Mouse (Mus musculus) liver, embryonic 16.5 days (tissue): ENCODE measurements around the gene Sstr1. TPM values are rescaled to one million over a fixed set of nuclear protein-coding genes. Genes with fewer than 3 reads are reported as not detected.

Experiments
- ATAC-seq: fragments of 200-750 bp; cut with Nextera tagmentation; 2 replicates; pipeline ENCODE4 v1.8.0; 2017; ENCODE audit warnings: low read depth, mild to moderate bottlenecking, moderate number of reproducible peaks, moderate library complexity
- H3K27ac ChIP-seq: fragments of 300-500 bp; sonication (generic); 2 replicates; pipeline ENCODE4 v1.5.1; 2014; ENCODE audit warnings: mild to moderate bottlenecking, low read length
- H3K27me3 ChIP-seq: fragments of 300-500 bp; sonication (generic); 2 replicates; pipeline ENCODE4 v1.6.1; 2014; ENCODE audit warnings: low read depth, low read length, mixed read lengths; ENCODE audit not compliant: control insufficient read depth, insufficient read depth
- H3K36me3 ChIP-seq: fragments of 300-500 bp; sonication (generic); 2 replicates; pipeline ENCODE4 v1.6.1; 2014; ENCODE audit warnings: mild to moderate bottlenecking; ENCODE audit not compliant: control insufficient read depth, insufficient read depth
- H3K4me1 ChIP-seq: fragments of 300-500 bp; sonication (generic); 2 replicates; pipeline ENCODE4 v1.6.1; 2014; ENCODE audit warnings: low read depth, low read length, mixed read lengths; ENCODE audit not compliant: control insufficient read depth
- H3K4me2 ChIP-seq: fragments of 300-500 bp; sonication (generic); 2 replicates; pipeline ENCODE4 v1.6.1; 2014; ENCODE audit warnings: low read depth, low read length, mixed read lengths
- H3K4me3 ChIP-seq: fragments of 300-500 bp; sonication (generic); 2 replicates; pipeline ENCODE4 v1.5.1; 2014; ENCODE audit warnings: low read depth, mild to moderate bottlenecking, low read length
- H3K9ac ChIP-seq: fragments of 300-500 bp; sonication (generic); 2 replicates; pipeline ENCODE4 v1.6.1; 2014; ENCODE audit warnings: low read depth, low read length
- H3K9me3 ChIP-seq: fragments of 300-500 bp; sonication (generic); replicated peaks from 2 replicates; pipeline ENCODE4 v1.6.1; 2016; ENCODE audit warnings: low read length; ENCODE audit not compliant: control insufficient read depth
- WGBS: fragments of 180-500 bp; shearing (Covaris S2); extraction: QIAGEN DNeasy Blood & Tissue Kit; methylation state at CpG from one replicate; pipeline ENCODE4 v1.1.7; 2014; ENCODE audit not compliant: insufficient replicate concordance; 5-methylcytosine and 5-hydroxymethylcytosine counted together
- polyA plus RNA-seq: library from polyadenylated mRNA; unstranded; fragments of >200 nt; fragmentation: Nextera tagmentation; extraction: Ambion mirVana; gene quantifications from 2 replicates; pipeline ENCODE4 v1.2.1, GENCODE M21; 2015

Gene Sstr1
- not detected in 2 replicates for polyA plus RNA-seq

DNA sequence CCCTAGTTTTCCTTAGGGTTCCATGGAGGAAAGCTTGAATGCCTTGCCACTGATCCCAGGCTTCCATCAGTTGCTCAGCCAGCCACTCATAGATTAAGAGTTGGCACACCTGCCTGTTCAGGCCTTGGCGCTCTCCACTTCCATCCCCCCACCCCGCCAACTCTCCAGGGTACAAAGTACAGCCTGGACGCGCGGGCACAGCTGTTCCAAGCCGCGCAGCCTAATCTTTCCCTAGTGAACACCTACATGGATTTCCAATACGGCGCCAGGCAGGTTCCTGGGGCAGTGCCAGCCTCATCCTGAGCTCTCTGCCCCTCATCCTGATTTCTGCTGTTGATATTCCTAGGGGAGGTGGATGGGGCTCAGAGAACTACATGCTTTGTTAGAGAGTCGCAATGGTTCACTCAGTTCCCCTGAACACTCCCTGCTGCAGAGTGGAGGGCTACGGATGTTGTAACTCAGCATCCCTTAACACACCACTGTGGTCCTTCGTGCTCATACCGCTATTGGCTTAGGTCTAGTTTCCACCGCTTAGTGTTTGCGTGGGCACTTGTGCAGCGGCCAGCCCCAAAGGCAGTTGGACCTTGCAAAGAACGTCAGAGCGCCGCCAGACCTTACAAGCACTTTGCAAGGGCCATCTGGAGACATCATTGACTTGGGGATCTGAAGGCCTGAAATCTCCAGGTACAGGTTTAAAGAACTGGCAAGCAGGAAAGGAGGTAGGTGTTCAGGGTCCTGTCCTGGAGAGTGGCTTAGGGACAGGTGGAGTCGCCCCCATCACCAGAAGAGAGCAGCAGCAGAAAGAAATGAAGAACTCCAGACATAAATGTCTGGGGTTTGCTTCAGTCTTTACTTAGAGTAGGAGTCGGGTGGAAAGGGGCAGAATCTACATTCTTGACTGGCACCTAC is at the start of gene Sstr1:
Gene Sstr1 (plus strand): TSS at position 610 of the 909 bp plus-strand sequence.
- peaks cover 31% of the 10 kb centered on the region for H3K27me3 ChIP-seq
- 0 out of 2 replicates have a peak within 1 kb of the TSS, but pooled peaks have one; percentile 6 for H3K4me2 ChIP-seq
- ATAC-seq: no peak
- H3K27ac ChIP-seq: no peak within 1 kb of the TSS
- H3K4me1 ChIP-seq: no peaks in the 10 kb centered on the region
- no peaks in the 10 kb centered on the region for H3K36me3 ChIP-seq
- H3K4me3 ChIP-seq: no peak within 1 kb of the TSS
- 25% methylated on average over 21 of the region's 21 CpGs for WGBS
- H3K9ac ChIP-seq: no peak within 1 kb of the TSS
- H3K9me3 ChIP-seq: no peaks in the 10 kb centered on the region

DNA sequence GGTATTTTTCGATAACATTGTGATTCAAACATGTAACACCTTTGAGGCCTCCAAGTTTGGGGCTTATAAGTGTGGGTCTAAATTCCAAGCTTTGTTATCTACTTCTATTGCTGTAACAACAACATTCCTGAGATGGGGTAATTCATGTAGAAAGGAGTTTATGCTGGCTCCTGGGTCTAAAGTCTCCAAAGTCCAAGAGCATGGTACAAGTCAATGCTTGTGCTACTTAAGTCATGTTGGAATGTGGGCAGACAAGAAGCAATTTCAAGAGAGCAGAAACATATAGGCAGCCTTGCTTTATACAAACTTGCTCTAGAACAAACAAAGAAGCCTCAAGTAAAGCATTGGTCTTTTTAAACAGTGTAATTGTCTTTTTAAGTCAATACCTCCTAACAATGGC is 12.8 kb upstream of the Sstr1 start:
- Histone ChIP-seq H3K27me3 (no peaks in the 10 kb centered on the region), H3K4me3 (no peak overlapping the region), H3K4me2 (no peak overlapping the region), H3K9me3 (no peaks in the 10 kb centered on the region), H3K27ac (no peak overlapping the region), H3K4me1 (no peaks in the 10 kb centered on the region), H3K36me3 (no peaks in the 10 kb centered on the region), H3K9ac (no peak overlapping the region)
- 57% methylated on average over 1 of the region's 1 CpGs for WGBS
- no peak for ATAC-seq

DNA sequence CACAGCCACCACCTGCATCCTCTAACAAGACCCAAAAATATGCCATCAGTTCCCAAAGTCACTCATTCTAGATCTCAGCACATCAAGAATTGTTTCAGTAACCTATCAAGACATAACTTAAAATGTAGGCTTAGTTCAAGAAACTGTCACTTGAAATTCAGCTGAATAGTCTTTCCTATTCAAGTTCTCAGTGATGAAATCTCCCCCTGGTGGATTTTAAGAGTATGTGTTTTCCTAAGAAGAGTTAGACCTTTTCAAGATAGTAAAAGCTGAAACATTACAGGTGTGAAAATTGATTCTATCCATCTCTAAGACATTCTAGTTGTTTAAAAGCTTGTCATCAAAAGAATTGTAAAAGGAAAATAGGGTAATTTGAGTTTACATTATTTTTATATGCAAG is 10.4 kb upstream of the Sstr1 start:
- ATAC-seq: no peak
- H3K4me3 ChIP-seq: no peak overlapping the region
- no peak overlapping the region for H3K4me2 ChIP-seq
- H3K9ac ChIP-seq: no peak overlapping the region
- H3K27me3 ChIP-seq: no peaks in the 10 kb centered on the region
- H3K36me3 ChIP-seq: no peaks in the 10 kb centered on the region
- no peak overlapping the region for H3K27ac ChIP-seq
- no peaks in the 10 kb centered on the region for H3K4me1 ChIP-seq
- no peaks in the 10 kb centered on the region for H3K9me3 ChIP-seq

DNA sequence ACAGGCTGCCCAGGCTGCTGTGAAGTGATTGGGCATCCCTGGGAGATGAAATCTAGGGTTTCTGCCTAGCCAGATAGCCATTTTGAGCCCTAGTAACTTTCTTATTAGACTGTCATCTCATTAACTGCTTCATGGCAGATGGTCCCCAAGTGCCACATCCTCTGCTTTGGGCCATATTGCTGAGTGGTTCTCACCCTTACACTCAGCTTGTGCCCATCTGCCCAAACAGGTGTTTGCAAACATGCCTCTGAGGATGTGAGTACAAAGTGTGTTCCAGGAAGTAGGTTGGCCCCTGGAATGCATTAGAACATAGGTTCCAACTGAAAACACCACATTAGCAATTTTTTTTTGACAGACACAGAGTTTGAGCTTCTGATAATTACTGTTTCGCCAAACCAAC is 3.6 kb upstream of the Sstr1 start:
- Histone ChIP-seq H3K36me3 (no peaks in the 10 kb centered on the region), H3K4me2 (no peak overlapping the region), H3K27ac (no peak overlapping the region), H3K9me3 (no peaks in the 10 kb centered on the region), H3K27me3 (peaks cover 20% of the 10 kb centered on the region), H3K4me1 (no peaks in the 10 kb centered on the region), H3K4me3 (no peak overlapping the region), H3K9ac (no peak overlapping the region)
- ATAC-seq: no peak
- 64% methylated on average over 1 of the region's 1 CpGs for WGBS

DNA sequence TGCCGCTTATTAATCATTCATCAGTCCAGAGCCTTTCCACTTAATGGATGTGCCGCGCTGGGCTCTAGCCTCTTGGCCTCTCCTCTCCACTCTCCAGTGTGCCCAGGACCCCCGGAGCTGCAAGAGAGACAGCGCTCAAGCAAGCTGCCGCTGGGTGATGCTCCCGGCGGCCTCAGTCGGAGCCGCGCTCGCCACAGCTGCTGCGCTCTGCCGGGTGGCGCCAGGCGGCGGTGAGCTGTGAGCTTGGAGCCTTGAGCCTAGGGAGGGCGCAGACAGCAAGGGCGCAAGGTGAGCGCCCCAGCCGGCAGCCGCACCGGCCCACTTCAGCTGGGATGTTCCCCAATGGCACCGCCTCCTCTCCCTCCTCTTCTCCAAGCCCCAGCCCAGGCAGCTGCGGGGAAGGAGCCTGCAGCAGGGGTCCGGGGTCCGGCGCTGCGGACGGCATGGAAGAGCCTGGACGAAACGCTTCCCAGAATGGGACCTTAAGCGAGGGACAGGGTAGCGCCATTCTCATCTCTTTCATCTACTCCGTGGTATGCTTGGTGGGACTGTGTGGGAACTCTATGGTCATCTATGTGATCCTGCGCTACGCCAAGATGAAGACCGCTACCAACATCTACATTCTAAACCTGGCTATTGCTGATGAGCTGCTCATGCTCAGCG is 820 bp downstream of the Sstr1 start:
- 2% methylated on average over 39 of the region's 39 CpGs for WGBS
- no peak overlapping the region for H3K9ac ChIP-seq
- no peaks in the 10 kb centered on the region for H3K4me1 ChIP-seq
- no peak for ATAC-seq
- no peaks in the 10 kb centered on the region for H3K36me3 ChIP-seq
- no peaks in the 10 kb centered on the region for H3K9me3 ChIP-seq
- H3K4me3 ChIP-seq: no peak overlapping the region
- H3K27me3 ChIP-seq: peaks cover 31% of the 10 kb centered on the region
- 0 out of 2 replicates have a peak overlapping the region, but pooled peaks have one; percentile 6 for H3K4me2 ChIP-seq
- no peak overlapping the region for H3K27ac ChIP-seq

DNA sequence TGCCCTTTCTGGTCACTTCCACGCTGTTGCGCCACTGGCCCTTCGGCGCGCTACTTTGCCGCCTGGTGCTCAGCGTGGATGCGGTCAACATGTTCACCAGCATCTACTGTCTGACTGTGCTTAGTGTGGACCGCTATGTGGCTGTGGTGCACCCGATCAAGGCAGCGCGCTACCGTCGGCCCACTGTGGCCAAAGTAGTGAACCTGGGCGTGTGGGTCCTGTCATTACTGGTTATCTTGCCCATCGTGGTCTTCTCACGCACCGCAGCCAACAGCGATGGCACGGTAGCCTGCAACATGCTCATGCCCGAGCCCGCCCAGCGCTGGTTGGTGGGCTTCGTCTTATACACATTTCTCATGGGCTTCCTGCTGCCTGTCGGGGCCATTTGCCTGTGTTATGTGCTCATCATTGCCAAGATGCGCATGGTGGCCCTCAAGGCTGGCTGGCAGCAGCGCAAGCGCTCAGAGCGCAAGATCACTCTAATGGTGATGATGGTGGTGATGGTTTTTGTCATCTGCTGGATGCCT is 1.4 kb downstream of the Sstr1 start:
- no peak for ATAC-seq
- no peak overlapping the region for H3K9ac ChIP-seq
- no peak overlapping the region for H3K4me3 ChIP-seq
- no peak overlapping the region for H3K27ac ChIP-seq
- peak overlapping the region; percentile 6; the same call in 1 of the 2 replicates for H3K4me2 ChIP-seq
- 4% methylated on average over 29 of the region's 29 CpGs for WGBS
- peaks cover 31% of the 10 kb centered on the region for H3K27me3 ChIP-seq
- H3K4me1 ChIP-seq: no peaks in the 10 kb centered on the region
- no peaks in the 10 kb centered on the region for H3K36me3 ChIP-seq
- H3K9me3 ChIP-seq: no peaks in the 10 kb centered on the region

DNA sequence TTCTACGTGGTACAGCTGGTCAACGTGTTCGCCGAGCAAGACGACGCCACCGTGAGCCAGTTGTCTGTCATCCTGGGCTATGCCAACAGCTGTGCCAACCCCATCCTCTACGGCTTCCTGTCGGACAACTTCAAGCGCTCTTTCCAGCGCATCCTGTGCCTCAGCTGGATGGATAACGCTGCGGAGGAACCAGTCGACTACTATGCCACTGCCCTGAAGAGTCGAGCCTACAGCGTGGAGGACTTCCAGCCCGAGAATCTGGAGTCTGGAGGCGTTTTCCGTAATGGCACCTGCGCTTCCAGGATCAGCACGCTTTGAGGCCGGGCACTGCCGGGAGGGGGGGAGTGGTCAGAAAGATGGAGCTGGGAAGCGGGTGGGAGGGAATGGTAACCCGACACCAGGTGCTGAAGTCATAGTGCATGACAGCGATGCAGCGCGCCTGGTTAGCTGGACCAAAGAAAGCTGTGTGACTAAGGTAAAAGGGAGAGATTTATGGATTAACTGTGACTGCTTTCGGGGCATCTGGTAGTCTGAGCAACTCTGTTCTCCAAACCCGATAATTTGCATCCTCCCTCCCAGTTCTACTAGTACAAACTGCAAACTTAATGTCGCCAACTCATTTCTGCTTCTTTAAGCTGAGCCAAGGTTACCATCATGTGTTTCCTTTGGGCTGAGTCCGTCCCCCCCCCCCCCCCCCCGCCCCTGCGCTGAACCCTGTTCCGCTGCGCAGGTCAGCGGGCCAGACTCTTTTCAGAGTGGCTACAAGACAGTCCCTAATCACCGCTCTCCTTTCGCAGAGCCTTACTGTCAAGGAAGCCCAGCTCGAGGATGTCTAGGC is 2.1 kb downstream of the Sstr1 start:
- WGBS: 1% methylated on average over 40 of the region's 40 CpGs
- H3K27ac ChIP-seq: no peak overlapping the region
- ATAC-seq: no peak

DNA sequence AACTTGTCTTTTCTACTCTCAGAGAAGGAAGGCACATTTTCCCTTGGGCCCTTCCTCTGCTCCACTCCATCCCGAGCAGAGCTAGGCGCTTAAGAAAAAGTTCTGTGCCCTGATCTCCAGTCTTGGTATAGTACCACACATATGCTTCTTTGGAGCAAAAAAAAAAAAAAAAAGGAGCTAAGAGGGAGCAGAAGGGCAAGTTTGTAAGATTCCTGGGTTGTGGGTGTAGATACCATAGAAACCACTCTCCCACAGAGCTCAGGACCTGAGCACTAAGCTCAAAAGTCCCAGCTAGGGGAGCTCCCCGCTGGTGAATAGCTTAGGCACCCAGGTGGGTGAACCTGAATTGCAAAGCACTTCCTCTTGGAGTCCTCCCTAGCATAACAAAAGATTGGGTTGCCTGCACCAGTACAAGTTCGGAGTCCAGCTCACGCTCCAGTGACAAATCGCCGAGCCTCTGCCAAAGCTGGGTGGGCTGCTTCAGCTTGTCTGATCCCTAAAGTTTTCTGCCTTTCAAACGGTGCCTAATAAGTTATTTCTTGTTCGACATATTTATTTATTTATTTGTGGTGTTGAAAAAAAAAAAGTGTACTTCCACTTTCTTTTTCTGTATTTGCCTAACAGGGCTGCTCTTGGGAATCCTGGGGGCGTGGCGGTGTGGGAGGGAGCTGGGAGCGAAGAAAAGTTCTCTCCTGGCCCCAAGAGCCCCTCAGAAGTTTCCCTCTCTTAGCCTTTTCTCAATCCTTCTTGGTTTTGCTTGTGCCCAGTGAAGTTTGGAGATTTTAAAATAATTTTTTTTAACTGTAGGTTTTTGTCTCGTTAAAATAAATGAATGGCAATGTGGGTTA is 2.9 kb downstream of the Sstr1 start:
- no peak for ATAC-seq
- 8% methylated on average over 13 of the region's 13 CpGs for WGBS
- Histone ChIP-seq H3K27me3 (peaks cover 31% of the 10 kb centered on the region), H3K9me3 (no peaks in the 10 kb centered on the region), H3K36me3 (no peaks in the 10 kb centered on the region), H3K4me3 (peak overlapping the region; percentile 22), H3K4me1 (no peaks in the 10 kb centered on the region), H3K4me2 (peak overlapping the region; percentile 38), H3K9ac (no peak overlapping the region), H3K27ac (no peak overlapping the region)

More for the DNA sequence above, 2.1 kb downstream of the Sstr1 start:
- Histone ChIP-seq H3K9ac (no peak overlapping the region), H3K4me3 (peak overlapping the region; percentile 6; the same call in 1 of the 2 replicates), H3K36me3 (no peaks in the 10 kb centered on the region), H3K27me3 (peaks cover 31% of the 10 kb centered on the region), H3K4me2 (peak overlapping the region; percentile 21), H3K9me3 (no peaks in the 10 kb centered on the region), H3K4me1 (no peaks in the 10 kb centered on the region)
